Mouse (Mus musculus): ENCODE results near the gene Eif2ak4. TPM values are rescaled to one million over a fixed set of nuclear protein-coding genes. Genes with fewer than 3 reads are reported as not detected.

Eif2ak4 gene
- total and polyA plus RNA-seq, 3 experiments = 16.1 to 22.3 (median 18.1) TPM

DNA sequence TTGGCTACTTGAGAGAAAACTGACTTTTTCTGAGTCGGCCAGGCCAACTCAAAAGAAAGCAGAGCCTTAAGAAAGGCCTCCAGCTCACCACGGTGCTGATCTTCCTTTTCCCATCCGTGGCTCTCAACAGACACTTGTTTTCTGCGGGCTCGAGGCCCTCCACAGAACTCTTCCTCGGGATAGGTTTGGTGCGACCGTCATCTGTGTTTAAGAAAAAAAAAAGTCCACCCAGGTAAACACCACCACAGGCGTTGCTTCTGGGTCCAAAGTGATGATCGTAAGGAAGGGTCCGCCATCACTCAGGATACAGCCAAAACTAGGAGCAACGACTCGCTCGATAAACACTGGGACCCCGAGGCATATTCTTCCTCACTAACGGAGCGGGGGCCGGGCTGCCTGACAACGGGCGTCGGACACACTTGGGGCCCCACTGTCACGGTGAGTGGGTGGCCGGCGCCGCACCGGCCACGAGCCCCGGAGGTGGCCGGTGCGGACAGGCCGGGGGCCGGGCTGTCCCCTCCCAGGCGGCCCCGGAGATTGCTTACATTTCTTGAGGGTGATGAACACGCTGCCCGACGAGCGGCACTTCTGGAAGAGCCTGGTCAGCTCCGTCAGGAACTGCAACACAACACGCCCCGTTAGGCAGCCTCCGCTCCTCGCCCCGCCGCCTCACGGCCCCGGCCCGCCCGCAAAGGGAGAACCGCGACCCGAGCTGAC lies 90.6 kb downstream of the Eif2ak4 start:
- Histone ChIP-seq H3K4me3 (replicated peaks in 1 of 3; ENCODE audit: low read depth in 2 of 3, low read length in 2 of 3, poor library complexity in 1 of 3) (peak overlapping the region; percentile 76 to 96 (median 89)), H3K4me1 (ENCODE audit: control insufficient read depth in 1 of 2, insufficient read depth in 2 of 2) (peaks cover 5 to 33% of the 10 kb centered on the region in 2 experiments), H3K27me3 (replicated peaks) (no peaks in the 10 kb centered on the region), H3K36me3 (replicated peaks in 1 of 2; ENCODE audit: control insufficient read depth in 1 of 2, insufficient read depth in 1 of 2, low read length in 1 of 2) (peaks cover 27 to 38% of the 10 kb centered on the region in 2 experiments), H3K9ac (ENCODE audit: insufficient read depth, low read depth) (peak overlapping the region; percentile 94), H3K9me3 (replicated peaks; ENCODE audit: low read length) (no peaks in the 10 kb centered on the region), H3K27ac (ENCODE audit: insufficient read depth, low read depth) (0 out of 2 replicates have a peak overlapping the region, but pooled peaks have one; percentile 12), H3K4me2 (ENCODE audit: insufficient read depth, low read depth, poor library complexity, severe bottlenecking) (peak overlapping the region; percentile 93), H3K79me2 (replicated peaks; ENCODE audit: control insufficient read depth, extremely low read depth, insufficient read depth, poor library complexity, severe bottlenecking) (peaks cover 19% of the 10 kb centered on the region)
- dilution Hi-C loops (cut with MboI; ENCODE audit: extremely low pct_ligation_motif_present, extremely low pct_unique_long_range_greater_than_20kb, low sequenced_read_pairs) (no loop called here), in situ Hi-C loops (cut with MboI; ENCODE audit: low pct_ligation_motif_present, low pct_unique_long_range_greater_than_20kb, low sequenced_read_pairs) (loop anchor here (25.0 kb wide), 2 partner anchors 258 to 408 kb away; partner anchors contain the start of genes Inafm2 and Plcb2)
- DNase-seq (ENCODE audit: extremely low read depth) = no peak
- TF ChIP-seq POLR2A (IDR thresholded peaks at IDR 0.05; ENCODE audit: low read depth, low read length) = no peak
- TF ChIP-seq MXI1 (IDR thresholded peaks at IDR 0.05; ENCODE audit: low read depth, low read length) = peak; percentile 40

DNA sequence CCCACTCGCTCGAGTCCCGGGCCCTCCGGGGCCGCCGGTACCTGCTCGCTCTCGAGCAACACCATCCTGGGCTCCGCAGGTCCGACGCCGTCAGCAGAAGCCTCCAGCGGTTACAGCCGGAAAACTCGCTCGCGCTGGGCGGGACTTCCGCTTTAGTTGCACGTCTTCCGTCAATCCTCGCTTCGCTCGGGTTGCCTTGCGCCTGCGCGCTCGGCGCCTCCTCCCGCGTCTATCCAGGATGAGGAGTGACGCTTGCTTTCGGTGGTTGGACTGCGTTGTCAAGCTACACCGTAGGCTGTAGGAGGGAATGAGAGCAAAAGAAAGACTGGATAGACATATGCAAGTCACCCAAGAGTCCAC lies 91.1 kb downstream of the Eif2ak4 start, which contains the start of gene Srp14:
Gene Srp14, minus strand, starts transcription at position 162 of the 360 bp plus-strand sequence.
- dilution Hi-C loops (cut with MboI; ENCODE audit: extremely low pct_ligation_motif_present, extremely low pct_unique_long_range_greater_than_20kb, low sequenced_read_pairs) (no loop called here), in situ Hi-C loops (cut with MboI; ENCODE audit: low pct_ligation_motif_present, low pct_unique_long_range_greater_than_20kb, low sequenced_read_pairs) (loop anchor here (25.0 kb wide), 2 partner anchors 258 to 408 kb away; partner anchors contain the start of genes Inafm2 and Plcb2)
- H3K4me1 ChIP-seq (ENCODE audit: control insufficient read depth in 1 of 2, insufficient read depth in 2 of 2) = peaks cover 5 to 33% of the 10 kb centered on the region in 2 experiments
- peaks cover 19% of the 10 kb centered on the region for H3K79me2 ChIP-seq (replicated peaks; ENCODE audit: control insufficient read depth, extremely low read depth, insufficient read depth, poor library complexity, severe bottlenecking)
- H3K27me3 ChIP-seq (replicated peaks) = no peaks in the 10 kb centered on the region
- DNase-seq (ENCODE audit: extremely low read depth) = peak; percentile 97
- H3K27ac ChIP-seq (ENCODE audit: insufficient read depth, low read depth) = 0 out of 2 replicates have a peak within 1 kb of the TSS, but pooled peaks have one; percentile 12
- peak within 1 kb of the TSS; percentile 76 to 96 (median 89) for H3K4me3 ChIP-seq (replicated peaks in 1 of 3; ENCODE audit: low read depth in 2 of 3, low read length in 2 of 3, poor library complexity in 1 of 3)
- peak within 1 kb of the TSS; percentile 94 for H3K9ac ChIP-seq (ENCODE audit: insufficient read depth, low read depth)
- H3K36me3 ChIP-seq (replicated peaks in 1 of 2; ENCODE audit: control insufficient read depth in 1 of 2, insufficient read depth in 1 of 2, low read length in 1 of 2) = peaks cover 22 to 33% of the 10 kb centered on the region in 2 experiments
- peak; percentile 94 for TF ChIP-seq NRF1 (IDR thresholded peaks at IDR 0.05; ENCODE audit: low read depth, low read length)
- peak; percentile 47; the same call in 1 of the 2 replicates for TF ChIP-seq MXI1 (IDR thresholded peaks at IDR 0.05; ENCODE audit: low read depth, low read length)
- peak; percentile 27; the same call in 1 of the 2 replicates for TF ChIP-seq IRF4 (IDR thresholded peaks at IDR 0.05; ENCODE audit: low read depth, low read length)
- peak; percentile 96 for TF ChIP-seq POLR2A (IDR thresholded peaks at IDR 0.05; ENCODE audit: low read depth, low read length)
- peak; percentile 76; the same call in 1 of the 2 replicates for TF ChIP-seq POLR2AphosphoS2 (IDR thresholded peaks at IDR 0.05; ENCODE audit: low read depth, low read length)
- peak; percentile 90 for TF ChIP-seq NELFE (IDR thresholded peaks at IDR 0.05; ENCODE audit: low read depth, low read length)
- TF ChIP-seq SIN3A (IDR thresholded peaks at IDR 0.05; ENCODE audit: low read length) = peak; percentile 65; the same call in 1 of the 2 replicates
- peak; percentile 77 for TF ChIP-seq TCF12 (IDR thresholded peaks at IDR 0.05; ENCODE audit: low read depth, low read length)
- TF ChIP-seq ELF1 (IDR thresholded peaks at IDR 0.05; ENCODE audit: low read depth, low read length) = peak; percentile 90
- no peak for TF ChIP-seq E2F4 (IDR thresholded peaks at IDR 0.05; ENCODE audit: insufficient replicate concordance, low read depth, low read length)
- TF ChIP-seq PAX5 (IDR thresholded peaks at IDR 0.05; ENCODE audit: low read length) = no peak
- TF ChIP-seq USF2 (conservative IDR thresholded peaks at IDR 0.05; ENCODE audit: low read depth, low read length) = no peak
- no peak for TF ChIP-seq CHD2 (IDR thresholded peaks at IDR 0.05; ENCODE audit: low read length)
- TF ChIP-seq MYC (IDR thresholded peaks at IDR 0.05; ENCODE audit: low read depth, low read length) = 0 out of 2 replicates have a peak, but pooled peaks have one; percentile 34
- TF ChIP-seq HCFC1 (IDR thresholded peaks at IDR 0.05; ENCODE audit: low read depth, low read length) = peak; percentile 80
- TF ChIP-seq MAX (IDR thresholded peaks at IDR 0.05; ENCODE audit: low read length) = peak; percentile 49; the same call in 1 of the 2 replicates
- no peak for TF ChIP-seq TBP (conservative IDR thresholded peaks at IDR 0.05; ENCODE audit: low read depth, low read length)
- TF ChIP-seq ZMIZ1 (IDR thresholded peaks at IDR 0.05; ENCODE audit: low read depth, low read length) = peak; percentile 46; the same call in 1 of the 2 replicates
- peak within 1 kb of the TSS; percentile 93 for H3K4me2 ChIP-seq (ENCODE audit: insufficient read depth, low read depth, poor library complexity, severe bottlenecking)
- no peaks in the 10 kb centered on the region for H3K9me3 ChIP-seq (replicated peaks; ENCODE audit: low read length)
